Mouse (Mus musculus) midbrain, embryonic 10.5 days (tissue): ENCODE results near the gene Ergic2. TPM values are rescaled to one million over a fixed set of nuclear protein-coding genes. Genes with fewer than 3 reads are reported as not detected.
A peak's percentile ranks its signal among the peaks of the same experiment; 100 is the strongest.
"Not testable (repeated sequence)": the region's sequence is repeated elsewhere in the genome, so short reads cannot be mapped to it uniquely, and the experiment has no call there.

Source experiments
- DNase-seq: peaks from one replicate; pipeline ENCODE4 v3.0.0-alpha.2; 2017; ENCODE audit warnings: low spot score
- H3K27ac ChIP-seq: fragments of 300-500 bp; sonication (generic); replicated peaks from 2 replicates; pipeline ENCODE4 v1.5.1; 2016; ENCODE audit warnings: mild to moderate bottlenecking
- H3K27me3 ChIP-seq: fragments of 300-500 bp; sonication (generic); 2 replicates; pipeline ENCODE4 v1.6.1; 2016; ENCODE audit warnings: low read depth, mild to moderate bottlenecking; ENCODE audit not compliant: poor library complexity, severe bottlenecking
- H3K36me3 ChIP-seq: fragments of 300-500 bp; sonication (generic); 2 replicates; pipeline ENCODE4 v1.6.1; 2016; ENCODE audit warnings: mild to moderate bottlenecking, moderate library complexity
- H3K4me1 ChIP-seq: fragments of 300-500 bp; sonication (generic); 2 replicates; pipeline ENCODE4 v1.6.1; 2016
- H3K4me3 ChIP-seq: fragments of 300-500 bp; sonication (generic); 2 replicates; pipeline ENCODE4 v1.5.1; 2016; ENCODE audit warnings: mild to moderate bottlenecking, moderate library complexity
- H3K9me3 ChIP-seq: fragments of 300-500 bp; sonication (generic); replicated peaks from 2 replicates; pipeline ENCODE4 v1.6.1; 2016; ENCODE audit warnings: mild to moderate bottlenecking
- WGBS: fragments of 180-500 bp; shearing (Covaris S2); methylation state at CpG from one replicate; pipeline ENCODE4 v1.1.7; 2016; 5-methylcytosine and 5-hydroxymethylcytosine counted together
- polyA plus RNA-seq: library from polyadenylated mRNA; unstranded; fragments of >200 nt; fragmentation: Nextera tagmentation; extraction: Ambion mirVana; gene quantifications from 2 replicates; pipeline ENCODE4 v1.2.1, GENCODE M21; 2016

The Ergic2 gene
- polyA plus RNA-seq, 1 experiment from 2014 or later: 187 TPM

- Histone ChIP-seq H3K4me3 (no peak overlapping the region), H3K9me3 (no peaks in the 10 kb centered on the region), H3K36me3 (peaks cover 90% of the 10 kb centered on the region), H3K27me3 (no peaks in the 10 kb centered on the region), H3K4me1 (no peaks in the 10 kb centered on the region), H3K27ac (no peak overlapping the region)
- WGBS: 95% methylated on average over 2 of the region's 2 CpGs
- DNase-seq: no peak
Observed at GRCm38 (mm10) chr6:148199177-148199576, 13.0 kb downstream of the Ergic2 start.

GRCm38 (mm10) chr6:148193972-148194701 is 18.0 kb downstream of the Ergic2 start:
- peaks cover 86% of the 10 kb centered on the region for H3K36me3 ChIP-seq
- no peaks in the 10 kb centered on the region for H3K4me1 ChIP-seq
- H3K4me3 ChIP-seq: no peak overlapping the region
- no peaks in the 10 kb centered on the region for H3K27me3 ChIP-seq
- H3K27ac ChIP-seq: no peak overlapping the region
- no peaks in the 10 kb centered on the region for H3K9me3 ChIP-seq
- no peak for DNase-seq
- WGBS: 94% methylated on average over 6 of the region's 6 CpGs

- Histone ChIP-seq H3K36me3 (peaks cover 99% of the 10 kb centered on the region), H3K27me3 (no peaks in the 10 kb centered on the region), H3K9me3 (no peaks in the 10 kb centered on the region), H3K4me3 (no peak overlapping the region), H3K4me1 (no peaks in the 10 kb centered on the region), H3K27ac (no peak overlapping the region)
- no peak for DNase-seq
- 88% methylated on average over 1 of the region's 1 CpGs for WGBS
Observed at GRCm38 (mm10) chr6:148185694-148186093, 26.5 kb downstream of the Ergic2 start.

GRCm38 (mm10) chr6:148172904-148173303 is 39.3 kb downstream of the Ergic2 start:
- Histone ChIP-seq H3K36me3 (no peaks in the 10 kb centered on the region), H3K4me1 (no peaks in the 10 kb centered on the region), H3K27me3 (no peaks in the 10 kb centered on the region), H3K9me3 (no peaks in the 10 kb centered on the region), H3K4me3 (no peak overlapping the region), H3K27ac (no peak overlapping the region)
- DNase-seq: no peak
- 89% methylated on average over 3 of the region's 3 CpGs for WGBS

- 63% methylated on average over 4 of the region's 4 CpGs for WGBS
- H3K4me1 ChIP-seq, H3K36me3 ChIP-seq, DNase-seq, H3K27ac ChIP-seq, H3K4me3 ChIP-seq, H3K27me3 ChIP-seq, H3K9me3 ChIP-seq: not testable (repeated sequence)
Observed at GRCm38 (mm10) chr6:148152305-148152704, 59.9 kb downstream of the Ergic2 start.

GRCm38 (mm10) chr6:148142421-148142820 is 69.8 kb downstream of the Ergic2 start:
- H3K36me3 ChIP-seq: no peaks in the 10 kb centered on the region
- 84% methylated on average over 1 of the region's 1 CpGs for WGBS
- no peak overlapping the region for H3K27ac ChIP-seq

GRCm38 (mm10) chr6:148141874-148142273 is 70.3 kb downstream of the Ergic2 start:
- DNase-seq: no peak
- Histone ChIP-seq H3K4me1 (no peaks in the 10 kb centered on the region), H3K4me3 (no peak overlapping the region), H3K9me3 (peaks cover 5% of the 10 kb centered on the region), H3K36me3 (no peaks in the 10 kb centered on the region), H3K27me3 (no peaks in the 10 kb centered on the region), H3K27ac (no peak overlapping the region)
- 75% methylated on average over 5 of the region's 5 CpGs for WGBS

More at GRCm38 (mm10) chr6:148142421-148142820, 69.8 kb downstream of the Ergic2 start:
- no peak for DNase-seq
- H3K4me1 ChIP-seq: no peaks in the 10 kb centered on the region
- H3K27me3 ChIP-seq: no peaks in the 10 kb centered on the region
- peaks cover 5% of the 10 kb centered on the region for H3K9me3 ChIP-seq
- H3K4me3 ChIP-seq: no peak overlapping the region

GRCm38 (mm10) chr6:148139288-148139995 is 72.7 kb downstream of the Ergic2 start:
- 86% methylated on average over 6 of the region's 6 CpGs for WGBS
- no peak overlapping the region for H3K27ac ChIP-seq
- H3K36me3 ChIP-seq: no peaks in the 10 kb centered on the region

GRCm38 (mm10) chr6:148135769-148136382 is 76.3 kb downstream of the Ergic2 start:
- Histone ChIP-seq H3K36me3 (no peaks in the 10 kb centered on the region), H3K27me3 (no peaks in the 10 kb centered on the region), H3K4me3 (no peak overlapping the region), H3K9me3 (no peaks in the 10 kb centered on the region), H3K4me1 (peaks cover 13% of the 10 kb centered on the region), H3K27ac (no peak overlapping the region)
- 25% methylated on average over 9 of the region's 9 CpGs for WGBS
- peak; percentile 72 for DNase-seq

More at GRCm38 (mm10) chr6:148139288-148139995, 72.7 kb downstream of the Ergic2 start:
- Histone ChIP-seq H3K4me3 (no peak overlapping the region), H3K9me3 (peaks cover 5% of the 10 kb centered on the region), H3K27me3 (no peaks in the 10 kb centered on the region), H3K4me1 (no peaks in the 10 kb centered on the region)
- DNase-seq: no peak

GRCm38 (mm10) chr6:148133536-148133935 is 78.6 kb downstream of the Ergic2 start:
- H3K27me3 ChIP-seq: no peaks in the 10 kb centered on the region
- H3K9me3 ChIP-seq: no peaks in the 10 kb centered on the region
- H3K27ac ChIP-seq: no peak overlapping the region

GRCm38 (mm10) chr6:148132314-148132713 is 79.9 kb downstream of the Ergic2 start:
- H3K4me3 ChIP-seq: no peak overlapping the region
- WGBS: 47% methylated on average over 10 of the region's 10 CpGs
- H3K4me1 ChIP-seq: peaks cover 13% of the 10 kb centered on the region
- H3K27ac ChIP-seq: no peak overlapping the region
- H3K36me3 ChIP-seq: no peaks in the 10 kb centered on the region
- no peaks in the 10 kb centered on the region for H3K27me3 ChIP-seq
- no peaks in the 10 kb centered on the region for H3K9me3 ChIP-seq
- no peak for DNase-seq

More at GRCm38 (mm10) chr6:148133536-148133935, 78.6 kb downstream of the Ergic2 start:
- peaks cover 13% of the 10 kb centered on the region for H3K4me1 ChIP-seq
- H3K4me3 ChIP-seq: no peak overlapping the region
- no peaks in the 10 kb centered on the region for H3K36me3 ChIP-seq
- DNase-seq: no peak
